Mouse (Mus musculus) natural killer cell, adult 2 months (primary cell): Measurements from ENCODE around the gene Cmtm2a.
"Not testable (repeated sequence)": the region's sequence is repeated elsewhere in the genome, so short reads cannot be mapped to it uniquely, and the experiment has no call there.

Experiments used
- DNase-seq, 2 experiments: peaks; one replicate each; pipeline ENCODE4 v3.0.0; 2022; ENCODE audit warnings: low spot score in 2 of 2

Cmtm2a gene

DNA sequence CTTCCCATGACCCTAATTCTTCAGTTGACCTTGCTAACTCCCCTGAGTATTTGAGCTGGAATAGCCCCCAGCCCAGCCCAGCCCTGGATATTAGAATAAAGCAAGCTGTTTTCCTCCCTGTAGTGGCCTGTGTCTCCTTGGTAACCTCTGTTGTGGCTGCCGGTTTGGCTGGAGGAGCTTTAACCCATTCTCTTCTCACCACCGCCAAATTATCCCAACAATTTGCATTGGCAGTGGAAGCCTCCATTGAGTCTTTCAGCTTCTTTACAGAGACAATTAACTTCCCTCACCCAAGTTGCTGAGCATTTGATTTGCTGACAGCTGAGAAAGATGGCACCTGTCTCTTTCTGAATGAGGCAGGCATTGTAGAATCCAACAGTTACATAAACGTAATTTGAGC is 8.6 kb upstream of the Cmtm2a start:
- not testable (repeated sequence) for DNase-seq

DNA sequence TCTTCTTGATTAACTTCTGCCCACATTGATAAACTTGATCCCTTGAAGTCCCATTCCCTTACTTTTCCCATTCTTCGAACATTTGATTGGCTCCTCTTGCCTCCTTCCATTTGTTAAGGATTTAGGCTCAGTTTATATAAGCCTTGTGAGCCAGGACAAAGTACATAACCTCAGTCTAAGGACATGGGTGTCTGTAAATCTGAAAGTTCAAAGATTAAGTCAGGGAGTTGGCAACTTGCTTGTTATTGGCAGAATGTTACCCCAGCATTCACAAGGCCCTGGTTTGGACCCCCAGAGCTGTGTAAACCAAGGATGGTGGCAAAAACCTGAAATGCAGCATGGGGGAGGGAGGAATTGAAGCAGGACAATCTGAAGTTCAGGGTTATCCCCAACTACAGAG is 1.4 kb upstream of the Cmtm2a start:
- DNase-seq, result no peak

DNA sequence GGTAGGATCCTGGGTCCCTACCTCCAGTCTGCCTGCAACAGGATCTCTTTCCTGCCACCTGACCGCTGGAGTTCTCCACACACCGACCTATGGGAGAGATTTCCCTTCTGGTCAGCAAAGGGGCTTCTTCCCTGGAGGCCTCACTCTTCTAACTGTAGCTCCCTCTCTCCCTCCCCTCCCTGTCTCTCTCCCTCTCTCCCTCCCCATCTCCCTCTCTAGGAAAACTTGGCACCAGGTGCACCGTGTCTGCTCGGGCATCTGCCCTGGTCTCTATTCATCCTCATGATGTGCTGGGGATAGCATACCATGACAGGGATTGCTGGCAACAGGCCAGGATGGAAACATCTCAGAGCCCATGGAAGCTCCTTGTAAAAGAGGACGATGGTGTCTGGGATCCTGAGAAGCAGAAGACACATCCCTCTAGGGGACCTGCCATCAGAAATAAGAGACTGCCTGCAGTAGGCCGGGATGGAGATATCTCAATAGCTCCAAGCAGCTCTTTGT is 24.0 kb downstream of the Cmtm2a start:
- DNase-seq, result no peak

DNA sequence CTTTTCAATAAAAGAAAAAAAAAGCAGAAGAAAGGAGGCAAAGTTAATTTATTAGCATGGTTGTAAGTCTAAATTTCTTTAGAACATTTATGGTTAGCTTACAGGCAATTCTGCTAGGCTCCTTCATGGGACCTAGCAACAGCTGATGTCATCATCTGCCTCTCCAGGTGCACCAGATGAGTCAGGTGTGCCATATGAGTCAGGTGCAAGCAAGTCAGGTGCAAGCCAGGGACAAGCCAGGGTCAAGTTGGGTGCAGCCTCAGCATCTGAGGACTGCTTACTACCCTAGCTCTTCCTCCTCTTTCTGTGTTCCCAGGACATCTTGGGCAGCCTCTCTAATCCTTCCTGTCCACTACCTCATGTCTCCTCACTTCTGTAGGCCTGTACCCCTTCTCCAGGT is 24.6 kb downstream of the Cmtm2a start:
- no peak for DNase-seq

DNA sequence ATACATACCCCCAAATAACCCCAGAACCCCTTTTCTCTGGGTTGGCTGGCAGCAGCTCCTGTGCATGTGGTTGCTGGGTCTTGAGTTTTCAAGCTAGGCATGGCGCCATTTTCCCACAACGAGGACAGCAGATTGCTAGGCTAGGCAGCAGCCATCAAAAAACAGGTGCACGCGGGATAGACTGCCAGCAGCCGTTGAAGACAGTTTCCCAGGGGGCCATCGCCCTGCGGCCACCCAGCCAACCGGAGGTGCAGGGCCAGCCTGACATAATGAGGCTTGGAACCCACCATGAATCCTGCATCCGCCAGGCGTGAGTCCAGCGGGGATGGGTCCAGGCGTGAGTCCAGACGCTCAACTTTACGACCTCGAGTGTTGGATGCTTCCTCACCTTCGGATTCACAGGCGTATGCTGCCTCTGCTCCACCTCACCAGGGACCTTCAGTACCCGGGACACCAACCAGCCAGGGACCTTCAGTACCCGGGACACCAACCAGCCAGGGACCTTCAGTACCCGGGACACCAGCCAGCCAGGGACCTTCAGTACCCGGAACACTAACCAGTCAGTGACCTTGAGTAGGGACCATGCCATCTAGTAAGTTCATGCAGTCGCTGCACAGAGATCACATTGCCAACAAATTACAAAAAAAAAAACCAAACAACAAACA is 28.6 kb downstream of the Cmtm2a start:
- not testable (repeated sequence) for DNase-seq

DNA sequence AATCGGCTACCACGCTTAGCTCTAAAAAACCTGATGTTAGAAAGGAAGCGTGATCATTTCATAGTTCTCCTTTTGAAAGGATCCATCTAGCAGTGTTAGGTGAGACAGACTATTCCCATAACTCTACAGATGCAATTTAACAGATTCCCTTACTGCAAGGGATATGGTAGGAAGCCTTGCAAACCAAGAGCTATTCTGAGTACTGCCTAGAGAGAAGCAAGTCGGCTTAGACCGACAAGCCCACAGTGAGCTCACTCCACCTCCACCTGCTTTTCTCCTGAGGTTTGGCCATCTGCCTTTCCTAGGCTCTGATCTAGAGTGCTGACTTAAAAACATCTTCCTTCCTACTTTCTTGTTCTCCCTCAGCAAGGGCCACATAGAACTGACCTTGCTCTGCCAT is 31.2 kb downstream of the Cmtm2a start:
- DNase-seq, result not testable (repeated sequence)

DNA sequence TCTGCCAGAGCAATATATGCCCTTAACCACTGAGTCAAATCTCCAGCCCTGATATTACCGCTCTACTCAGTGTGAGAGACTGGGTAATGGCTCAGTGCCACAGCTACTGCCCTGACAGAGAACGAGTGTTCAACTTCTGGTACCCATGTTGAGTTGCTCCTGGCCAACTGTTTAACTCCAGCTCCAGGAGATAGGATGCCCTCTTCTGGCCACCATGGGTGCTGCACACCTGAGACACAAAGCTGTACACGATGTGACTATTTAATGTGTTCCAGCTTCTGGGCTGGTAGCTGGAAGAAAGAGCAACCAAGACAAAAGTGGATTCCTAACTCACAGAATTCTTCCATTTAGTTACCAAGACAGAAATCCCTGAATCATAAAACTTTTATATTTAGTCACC is 40.0 kb downstream of the Cmtm2a start:
- DNase-seq, result peak; percentile 35 to 67

DNA sequence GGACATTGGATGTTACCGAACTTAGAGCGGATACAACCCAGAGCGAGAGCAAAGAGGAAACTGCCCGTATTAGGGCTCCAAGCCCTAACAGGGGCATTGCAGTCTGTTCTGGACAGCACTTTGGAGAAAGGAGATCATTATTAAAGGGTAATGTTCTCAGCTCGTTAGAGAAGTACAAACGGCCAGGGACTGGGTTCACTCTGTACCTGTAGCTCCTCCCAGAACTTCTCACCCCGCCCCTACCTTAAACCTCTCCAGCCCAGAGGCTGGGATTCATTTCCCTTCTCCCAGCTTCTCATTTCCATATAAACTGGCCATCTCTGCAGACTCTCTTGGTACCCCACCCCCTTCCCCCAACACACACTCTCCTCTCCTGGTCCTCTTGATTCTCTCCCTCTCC is 41.5 kb downstream of the Cmtm2a start:
- DNase-seq, result no peak

DNA sequence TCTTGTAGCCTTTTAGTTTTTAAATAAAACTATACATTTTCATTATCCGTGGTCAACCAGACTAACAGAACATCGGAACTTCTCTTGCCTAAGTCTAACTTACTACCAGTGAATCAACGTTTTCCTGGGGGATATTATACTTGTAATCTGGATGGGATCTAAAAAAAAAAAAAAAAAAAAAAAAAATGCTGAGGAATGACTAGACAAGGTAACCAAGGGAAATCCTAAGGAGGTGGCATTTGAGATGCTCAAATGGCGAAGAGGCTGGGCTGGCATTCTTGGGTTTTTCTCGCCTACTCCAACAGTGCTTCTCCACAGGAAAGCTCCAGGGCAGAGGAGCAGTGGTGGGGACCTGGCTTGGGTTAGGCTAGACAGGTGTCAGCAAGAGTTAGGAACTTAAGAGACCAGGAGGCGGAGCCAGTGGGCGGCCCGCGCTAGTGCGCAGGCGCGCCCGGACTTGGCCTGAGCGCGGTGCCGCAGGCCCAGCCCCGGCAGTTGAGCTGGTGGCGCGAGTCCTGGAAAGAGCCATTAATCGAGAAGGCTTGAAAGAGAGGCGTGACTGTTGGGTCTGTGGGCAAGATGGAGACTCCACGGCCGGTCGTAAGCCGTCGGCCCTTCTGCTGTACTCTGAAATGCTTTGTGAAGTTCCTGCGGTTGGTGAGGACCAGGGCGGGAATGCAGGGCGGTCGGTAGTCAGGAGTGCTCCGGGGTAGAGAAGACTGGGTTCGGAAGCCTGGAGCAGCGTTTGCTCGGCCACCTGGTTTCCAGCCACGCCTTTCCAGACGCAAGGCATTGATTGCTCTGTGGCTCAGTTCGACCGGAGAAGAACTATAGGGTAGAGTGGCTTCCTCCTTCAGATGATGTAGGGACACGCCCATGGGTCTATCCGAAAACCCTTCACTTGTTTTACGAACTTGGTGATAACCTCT is 42.3 kb downstream of the Cmtm2a start, which contains the start of gene Cklf:
Gene Cklf (plus strand): TSS at position 423 of the 929 bp plus-strand sequence.
- peak; percentile 84 to 86 for DNase-seq

DNA sequence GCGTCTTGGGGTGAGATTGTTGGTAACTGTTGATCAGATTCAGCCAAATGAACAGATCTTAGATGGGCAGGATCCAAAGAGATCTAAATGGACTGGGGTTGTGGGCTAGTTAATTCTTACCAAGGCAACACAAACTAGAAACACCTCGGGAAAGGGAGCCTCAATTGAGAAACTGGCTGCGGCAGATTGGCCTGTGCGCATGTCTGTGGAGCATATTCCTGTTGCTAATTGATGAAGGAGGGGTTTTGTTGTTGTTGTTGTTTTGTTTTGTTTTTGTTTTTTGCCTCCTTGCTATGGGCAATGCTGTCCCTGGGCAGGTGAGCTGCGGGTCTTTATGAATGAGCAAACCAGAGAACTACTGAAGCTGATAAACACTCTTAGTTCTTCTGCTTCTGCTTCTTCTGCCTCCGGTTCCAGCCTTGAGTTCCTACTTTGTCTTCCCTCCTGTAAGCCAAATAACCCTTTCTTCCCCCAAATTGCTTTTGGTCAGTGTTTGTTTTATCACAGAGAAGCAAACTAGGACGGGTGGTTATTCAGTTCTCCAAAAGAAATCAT is 43.5 kb downstream of the Cmtm2a start:
- no peak for DNase-seq

DNA sequence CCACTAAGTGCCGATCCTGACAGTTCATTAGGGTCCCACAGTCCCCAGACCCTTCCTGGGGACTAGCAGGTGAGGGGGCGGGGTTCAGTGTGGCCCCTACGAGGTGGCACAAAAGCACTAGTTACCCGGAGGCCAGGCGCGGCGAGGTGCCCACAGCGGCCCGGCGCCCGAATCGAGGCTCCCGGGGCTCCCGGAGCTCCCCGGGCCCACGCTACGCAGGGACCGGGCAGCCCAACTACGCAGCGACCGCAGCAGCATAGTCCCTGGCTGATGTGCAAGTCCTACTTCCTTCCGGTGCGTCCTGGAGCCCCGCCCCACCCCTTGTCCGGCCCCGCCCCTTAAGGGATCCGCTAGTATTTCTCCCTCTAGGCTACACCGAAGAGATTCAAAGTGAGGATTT is 44.7 kb downstream of the Cmtm2a start, which contains the start of gene Tk2:
Gene Tk2 (minus strand): TSS at position 283 of the 400 bp plus-strand sequence.
- DNase-seq, result peak; percentile 71 to 80

DNA sequence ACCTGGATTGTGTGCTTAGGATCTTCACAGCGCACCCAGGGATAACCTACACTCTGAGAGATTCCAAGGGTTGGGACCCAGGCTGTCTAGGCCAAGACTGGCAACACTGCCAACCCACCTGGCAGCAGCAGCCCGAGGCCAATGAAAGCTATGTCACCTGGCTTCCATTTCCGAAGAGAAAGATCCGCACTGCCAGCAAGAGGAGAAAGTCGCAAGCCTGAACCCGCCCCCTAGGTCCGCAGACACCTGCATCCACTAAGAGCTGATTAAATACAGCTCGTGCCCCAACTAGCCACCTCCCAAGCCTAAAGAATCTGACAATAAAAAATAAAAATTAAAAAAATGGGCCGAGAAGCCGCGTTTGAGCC is 45.1 kb downstream of the Cmtm2a start:
- peak in 1 of 2 experiments; percentile 54 for DNase-seq

DNA sequence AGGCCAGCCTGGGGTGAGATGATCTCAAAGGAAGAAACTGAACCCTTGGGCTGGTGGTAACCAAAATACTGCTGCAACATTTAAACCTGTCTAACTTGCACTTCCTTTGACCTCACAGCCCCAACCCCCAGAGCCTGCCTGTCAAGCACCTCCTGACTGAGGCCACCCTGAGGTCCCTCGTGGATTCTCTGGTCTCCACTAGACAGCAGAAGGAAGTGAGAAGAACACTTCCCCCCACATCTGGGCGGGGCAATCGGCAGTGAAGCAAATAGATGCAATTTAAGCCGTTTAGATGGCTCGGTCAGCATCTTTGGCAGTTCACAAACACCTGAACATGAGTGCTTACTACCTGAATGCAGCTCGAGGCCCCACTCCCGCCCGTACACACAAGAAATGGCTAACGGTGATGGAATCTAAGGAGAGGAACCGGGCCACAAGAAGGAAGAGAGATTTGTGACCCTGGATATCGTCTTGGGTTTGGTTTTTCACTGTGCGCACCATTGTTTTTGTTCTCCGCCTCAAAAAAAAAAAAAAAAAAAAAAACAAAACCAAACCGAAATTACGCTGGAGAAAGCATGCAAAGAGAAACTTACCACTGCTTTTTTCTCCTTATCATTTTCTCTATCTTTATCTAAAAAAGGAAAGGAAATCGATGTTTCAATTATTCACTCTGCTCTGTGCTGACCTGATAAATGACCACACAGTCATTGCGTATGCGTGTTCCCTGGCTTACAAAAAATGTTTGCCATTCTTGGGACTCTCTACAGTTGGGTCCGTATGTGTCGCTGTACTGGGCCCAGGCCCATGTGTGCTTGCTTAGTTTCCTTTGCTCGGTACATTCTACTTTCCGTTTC is 45.7 kb downstream of the Cmtm2a start:
- DNase-seq, result peak; percentile 78 to 91

DNA sequence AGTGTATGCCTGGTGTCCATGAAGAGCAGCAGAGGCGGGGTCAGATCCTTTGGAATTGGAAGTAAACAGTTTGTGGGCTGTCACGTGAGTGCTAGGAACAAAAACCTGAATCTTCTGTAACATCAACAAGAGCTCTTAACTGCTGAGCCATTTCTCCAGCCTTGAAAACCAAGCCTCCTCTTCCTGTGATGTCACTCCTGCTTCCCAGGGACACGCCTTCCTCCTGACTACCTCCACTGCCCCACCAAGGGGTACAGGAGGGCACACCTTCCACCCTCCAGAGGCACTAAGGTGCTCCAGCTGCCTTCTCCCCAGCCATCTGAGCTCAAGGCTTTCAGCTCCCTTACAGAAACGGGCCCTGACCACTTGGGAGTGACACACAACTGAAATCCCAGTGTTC is 46.4 kb downstream of the Cmtm2a start:
- no peak for DNase-seq

DNA sequence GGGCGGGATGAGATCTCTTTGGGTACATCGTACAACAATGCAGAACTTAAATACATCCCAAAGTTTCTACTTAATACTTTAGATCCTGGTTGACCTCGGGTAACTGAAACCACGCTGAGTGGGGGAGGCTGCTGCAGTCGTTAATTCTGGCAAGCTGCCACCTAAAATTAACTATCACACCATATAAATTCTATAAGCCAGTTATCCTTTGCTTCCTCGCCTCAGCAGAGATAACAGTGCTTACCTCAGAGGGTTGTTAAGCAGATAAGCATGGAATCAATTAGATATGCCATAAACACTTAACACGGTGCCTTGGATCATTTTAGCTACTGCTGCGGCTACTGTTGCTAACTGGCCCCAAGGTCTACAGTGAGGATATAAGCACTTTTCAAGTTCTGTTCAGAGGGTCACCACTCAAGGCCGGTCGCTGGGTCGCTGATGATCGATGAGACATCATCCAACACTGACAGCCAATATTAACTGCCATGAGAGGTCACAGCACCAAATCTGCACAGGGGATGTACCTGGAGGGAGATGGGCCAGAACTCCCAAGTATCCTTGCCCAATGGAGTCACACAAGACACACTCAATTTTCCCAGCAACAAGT is 50.8 kb downstream of the Cmtm2a start:
- DNase-seq, result no peak

DNA sequence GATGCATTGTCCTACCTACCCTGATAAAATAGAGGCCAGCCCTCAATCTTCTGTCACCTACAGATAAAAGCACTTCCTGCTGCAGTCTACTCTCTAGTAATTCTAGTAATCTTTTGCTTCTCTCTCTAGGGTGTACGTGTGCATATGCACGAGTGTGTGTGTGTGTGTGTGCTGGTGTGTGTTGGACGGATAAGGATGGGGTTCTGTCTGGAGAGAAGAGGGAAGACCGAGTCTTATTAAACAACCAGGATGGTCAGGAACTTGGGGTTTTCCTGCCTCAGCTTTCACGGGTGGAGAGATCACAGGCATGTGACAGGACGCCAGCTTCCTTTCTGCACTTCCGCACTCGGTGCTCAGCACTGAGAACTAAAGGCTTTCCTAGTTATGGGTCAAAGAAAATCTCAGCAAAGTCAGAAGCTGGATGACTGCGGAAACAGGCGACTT is 53.5 kb downstream of the Cmtm2a start:
- peak; percentile 43 to 59 for DNase-seq

DNA sequence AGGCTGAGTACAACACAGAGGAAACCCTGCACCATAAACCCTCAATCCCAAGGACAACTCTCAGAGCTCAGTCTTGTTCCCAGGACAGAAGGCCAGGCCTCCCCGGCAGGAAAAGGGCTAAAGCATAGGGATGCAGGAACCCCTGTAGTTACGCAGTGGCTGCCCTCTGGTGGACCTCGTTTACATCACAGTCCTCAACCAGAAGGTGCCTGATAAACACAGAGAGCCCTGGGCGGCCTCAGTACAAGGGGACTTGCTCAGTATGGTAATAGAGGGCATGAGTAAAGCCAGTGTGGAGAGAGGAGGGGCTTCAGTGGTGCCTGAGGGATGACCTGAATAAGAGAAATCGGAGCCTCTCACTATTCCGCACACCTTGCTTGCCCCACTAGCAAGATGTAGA is 58.4 kb downstream of the Cmtm2a start:
- no peak for DNase-seq

DNA sequence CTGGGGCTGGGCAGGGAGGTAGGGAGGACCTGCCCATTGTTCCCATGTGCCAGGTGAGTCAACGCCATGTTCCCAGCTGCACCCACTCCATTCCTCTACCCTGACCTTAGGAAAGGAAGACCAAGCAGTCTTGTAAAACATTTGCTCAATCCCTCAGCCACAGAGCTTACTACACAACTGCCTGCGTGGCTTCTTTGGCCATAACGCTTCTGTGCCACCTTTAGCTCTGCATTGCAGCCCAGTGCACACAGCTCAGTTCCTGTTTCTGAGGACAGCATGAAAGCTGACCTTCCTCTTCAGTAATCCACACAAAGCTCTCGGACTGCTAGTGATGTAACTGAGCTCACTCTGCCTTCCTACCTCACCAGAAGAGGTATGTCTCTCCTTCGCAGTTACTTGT is 60.1 kb downstream of the Cmtm2a start:
- peak in 1 of 2 experiments; percentile 18 for DNase-seq

DNA sequence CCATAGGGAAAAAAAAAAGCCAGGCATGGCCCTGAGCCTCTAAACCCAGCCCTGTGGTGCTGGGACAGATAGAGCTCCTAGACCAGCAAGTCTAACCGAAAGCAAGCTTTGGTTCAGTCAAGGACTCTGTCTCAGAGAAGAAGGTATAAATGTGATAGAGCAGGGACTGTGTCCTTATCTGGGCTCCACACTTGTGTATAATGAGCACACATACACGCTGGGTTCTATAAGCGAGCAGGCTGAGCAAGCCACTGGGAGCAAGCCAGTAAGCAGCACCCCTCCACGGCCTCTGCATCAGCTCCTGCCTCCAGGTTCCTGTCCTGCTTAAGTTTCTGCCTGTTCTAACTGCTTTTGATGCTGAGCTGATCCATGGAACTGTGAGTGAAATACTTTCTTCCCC is 60.9 kb downstream of the Cmtm2a start:
- no peak for DNase-seq
